Mouse (Mus musculus): ENCODE measurements around the gene Samd5.
A peak's percentile ranks its signal among the peaks of the same experiment; 100 is the strongest.

The Samd5 gene

GRCm38 (mm10) chr10:9650050-9650825 is 24.8 kb downstream of the Samd5 start:
- no peak for DNase-seq (ENCODE audit: low read depth, low spot score)

DNA sequence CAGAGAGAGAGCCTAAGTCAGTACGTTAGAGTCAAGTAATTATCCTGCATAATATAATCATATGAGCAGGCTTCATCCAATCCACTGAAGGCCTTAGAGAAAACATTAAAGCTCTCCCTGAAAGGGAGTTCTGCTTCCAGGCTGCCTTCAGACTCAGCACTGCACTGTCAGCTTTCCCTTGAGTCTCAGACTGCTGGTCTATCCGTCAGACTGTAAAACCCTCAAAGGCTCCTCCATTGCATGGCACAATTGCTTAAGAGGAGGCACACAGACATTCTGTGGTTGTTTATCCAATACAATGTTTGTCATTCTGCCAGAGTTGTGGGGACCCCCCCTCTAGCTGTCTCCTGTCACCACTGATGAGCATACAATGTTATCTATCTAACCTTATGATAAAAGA is 26.5 kb downstream of the Samd5 start:
- DNase-seq (ENCODE audit: low read depth, low spot score), result no peak

DNA sequence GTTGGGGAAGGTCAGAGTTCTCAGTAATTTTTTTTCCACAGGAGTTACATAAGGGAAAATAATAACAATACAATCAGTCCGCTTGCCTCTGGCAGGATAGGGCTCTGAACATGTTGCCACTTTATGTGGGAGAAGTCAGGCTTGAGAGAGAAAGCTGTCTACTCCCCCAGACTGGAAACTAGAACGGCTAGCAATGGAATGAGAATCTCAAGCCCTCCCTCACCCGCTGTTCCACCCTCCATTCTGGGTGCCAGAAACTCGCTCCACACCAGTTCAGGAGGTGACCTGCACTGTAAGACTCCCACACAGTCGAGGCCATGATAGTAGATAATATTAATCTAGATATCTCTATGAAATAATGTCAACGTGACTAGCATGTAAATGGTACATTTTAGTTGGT is 27.3 kb downstream of the Samd5 start:
- DNase-seq (ENCODE audit: low read depth, low spot score), result no peak

- DNase-seq (ENCODE audit: low read depth, low spot score), result no peak
These were observed 28.6 kb downstream of the Samd5 start for GRCm38 (mm10) chr10:9646391-9646790.

- no peak for DNase-seq (ENCODE audit: low read depth, low spot score)
These were observed 31.5 kb downstream of the Samd5 start for GRCm38 (mm10) chr10:9643531-9643930.

DNA sequence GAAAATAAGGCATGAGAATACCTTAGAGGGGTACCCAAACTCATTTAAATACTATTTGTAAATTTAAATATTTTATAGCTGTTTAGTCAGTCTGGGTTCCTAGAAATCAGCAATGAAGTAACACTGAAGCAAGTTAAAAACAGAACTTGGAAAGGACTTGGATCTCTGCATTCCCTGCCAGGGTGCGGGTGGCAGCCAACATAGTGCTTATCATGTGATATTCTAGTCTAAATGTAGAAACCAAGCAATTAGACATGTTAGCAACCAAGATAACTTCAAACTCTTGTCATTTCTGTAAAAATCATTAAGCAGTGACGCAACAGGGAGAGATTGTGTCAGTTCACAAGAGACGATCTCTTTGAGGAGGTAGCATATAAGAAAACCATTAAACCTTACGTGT is 32.9 kb downstream of the Samd5 start:
- no peak for DNase-seq (ENCODE audit: low read depth, low spot score)

- peak; percentile 61 for DNase-seq (ENCODE audit: low read depth, low spot score)
These were observed 34.3 kb downstream of the Samd5 start for GRCm38 (mm10) chr10:9640678-9641077.

DNA sequence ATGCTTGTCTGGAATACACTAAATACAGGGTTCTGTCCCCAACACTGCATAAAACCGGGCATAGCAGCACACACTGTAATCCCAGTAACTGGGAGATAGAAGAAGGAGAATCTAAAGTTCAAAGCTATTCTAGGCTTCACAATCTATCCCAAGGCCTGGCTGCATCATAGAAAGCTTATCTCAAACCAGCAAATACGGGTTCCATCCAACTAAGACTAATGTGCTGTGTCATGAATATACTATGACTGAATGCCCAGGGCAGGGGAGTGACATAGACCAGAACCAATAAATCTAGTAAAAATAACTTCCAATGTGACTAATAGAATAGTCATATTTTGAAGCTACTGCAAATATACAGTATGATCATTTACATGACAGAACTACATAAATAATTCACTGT is 35.0 kb downstream of the Samd5 start:
- DNase-seq (ENCODE audit: low read depth, low spot score), result peak; percentile 59

GRCm38 (mm10) chr10:9625356-9625755 is 49.7 kb downstream of the Samd5 start:
- DNase-seq (ENCODE audit: low read depth, low spot score), result no peak

DNA sequence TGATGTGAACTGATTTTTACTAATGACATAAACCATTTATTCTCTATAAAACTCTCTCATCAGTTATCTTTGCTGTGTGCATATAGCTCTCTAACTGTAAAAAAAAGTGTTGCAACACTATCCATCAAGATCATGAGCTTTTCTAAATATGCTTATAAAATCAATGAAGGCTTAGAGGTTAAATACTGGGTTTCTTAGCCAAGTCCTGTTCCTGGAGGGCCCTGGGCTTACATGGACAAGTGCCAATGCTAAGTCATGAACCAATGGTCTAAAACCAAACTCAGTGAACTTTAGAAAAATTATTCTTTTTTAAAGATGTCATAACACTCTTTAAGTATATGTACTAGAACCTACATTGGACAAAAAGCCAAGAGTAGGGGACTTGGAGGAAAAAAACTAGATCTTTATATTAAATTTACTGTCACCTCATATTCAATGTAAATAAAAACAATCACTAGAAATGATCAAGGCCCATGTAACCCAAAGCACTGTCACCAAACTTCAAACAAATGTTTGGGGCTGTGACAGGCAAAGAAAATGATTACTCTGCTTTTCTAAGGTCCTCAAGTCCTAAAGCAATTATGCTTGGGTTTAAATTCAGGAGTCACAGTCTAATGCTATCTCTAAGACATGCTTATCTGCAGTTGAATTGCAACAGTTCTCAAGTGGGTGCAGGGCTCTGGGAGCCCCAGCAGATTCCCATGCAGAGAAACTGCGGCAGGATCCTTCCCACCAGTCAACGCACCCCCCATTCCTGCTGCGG is 52.9 kb downstream of the Samd5 start:
- DNase-seq (ENCODE audit: low read depth, low spot score), result no peak

DNA sequence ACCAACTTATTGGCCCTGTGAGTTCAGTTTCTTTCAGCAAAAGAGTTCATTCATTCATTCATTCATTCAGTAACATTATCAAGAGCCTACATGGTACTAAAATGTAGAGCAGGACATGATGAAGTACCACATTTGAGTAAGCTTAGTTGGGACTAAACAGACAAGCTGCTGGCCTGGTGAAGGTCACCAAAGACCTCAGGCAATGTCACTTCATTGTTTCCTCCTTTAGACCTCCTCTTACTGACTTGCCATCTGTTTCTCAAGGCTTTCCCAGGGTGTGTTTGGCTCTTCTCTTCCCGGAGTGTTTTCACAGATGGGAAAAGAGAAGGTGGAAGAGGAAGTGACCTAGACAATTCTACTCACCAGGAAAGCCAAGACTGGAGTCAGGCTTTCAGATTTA is 54.0 kb downstream of the Samd5 start:
- no peak for DNase-seq (ENCODE audit: low read depth, low spot score)

DNA sequence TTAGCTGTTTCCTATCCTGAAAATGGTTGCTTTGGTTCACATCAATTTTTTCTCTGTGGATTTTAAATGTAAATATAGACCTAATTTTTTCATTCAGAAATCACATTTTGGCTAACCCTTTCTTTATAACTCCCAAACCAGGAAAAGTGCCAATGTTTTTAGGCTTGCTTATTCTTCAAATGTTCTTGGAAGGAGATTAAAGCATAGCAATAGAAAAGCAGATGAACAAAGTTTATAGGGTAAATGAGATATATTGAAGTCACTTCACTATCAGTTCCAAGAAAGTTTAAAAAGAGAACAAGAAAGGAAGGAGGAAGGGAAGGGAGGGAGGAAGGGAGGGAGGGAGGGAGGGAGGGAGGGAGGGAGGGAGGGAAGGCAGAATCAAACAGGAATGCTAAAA is 60.0 kb downstream of the Samd5 start:
- DNase-seq (ENCODE audit: low read depth, low spot score), result no peak

DNA sequence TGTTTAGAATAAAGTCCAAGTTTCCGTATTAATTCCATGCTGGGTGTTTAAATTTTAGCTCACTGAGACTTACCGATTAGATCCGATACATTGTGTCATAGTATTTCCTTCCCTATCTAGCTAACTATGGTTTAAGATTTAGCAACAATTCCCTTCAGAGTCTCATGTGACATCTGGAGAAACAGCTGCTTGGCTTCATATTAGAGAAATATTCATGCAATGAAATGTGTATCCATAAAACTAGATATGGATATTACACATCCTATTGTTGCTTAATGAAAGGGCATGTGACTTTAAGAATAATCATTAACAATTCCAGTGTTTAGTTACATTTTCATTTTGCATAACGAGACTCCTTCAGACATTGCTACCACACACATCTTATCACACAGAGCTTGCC is 66.2 kb downstream of the Samd5 start:
- DNase-seq (ENCODE audit: low read depth, low spot score), result no peak

GRCm38 (mm10) chr10:9607155-9607554 is 67.9 kb downstream of the Samd5 start:
- DNase-seq (ENCODE audit: low read depth, low spot score), result no peak

DNA sequence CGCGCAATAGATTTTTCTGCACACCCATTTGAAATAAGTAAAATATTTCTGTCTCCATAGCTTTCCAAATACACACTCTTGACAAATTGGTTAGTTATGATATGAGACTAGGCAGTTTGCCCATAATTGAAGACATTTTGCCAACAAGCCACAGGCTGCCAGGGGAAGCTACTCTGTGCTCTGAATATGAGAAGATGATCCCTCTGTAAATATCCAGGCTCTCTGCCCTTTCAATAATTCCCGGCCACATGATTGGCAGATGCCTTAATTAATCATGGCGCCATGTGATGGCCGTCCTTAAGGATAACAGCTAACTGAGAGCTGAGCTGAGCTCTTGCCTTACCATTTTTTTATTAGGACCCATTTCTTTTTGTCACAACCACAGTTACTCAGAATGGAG is 69.4 kb downstream of the Samd5 start:
- DNase-seq (ENCODE audit: low read depth, low spot score), result peak; percentile 68

- peak; percentile 85 for DNase-seq (ENCODE audit: low read depth, low spot score)
These were observed 71.7 kb downstream of the Samd5 start for GRCm38 (mm10) chr10:9603290-9603689.

GRCm38 (mm10) chr10:9602845-9603244 is 72.2 kb downstream of the Samd5 start:
- DNase-seq (ENCODE audit: low read depth, low spot score), result peak; percentile 80

- no peak for DNase-seq (ENCODE audit: low read depth, low spot score)
These were observed 72.6 kb downstream of the Samd5 start for GRCm38 (mm10) chr10:9602389-9602788.

DNA sequence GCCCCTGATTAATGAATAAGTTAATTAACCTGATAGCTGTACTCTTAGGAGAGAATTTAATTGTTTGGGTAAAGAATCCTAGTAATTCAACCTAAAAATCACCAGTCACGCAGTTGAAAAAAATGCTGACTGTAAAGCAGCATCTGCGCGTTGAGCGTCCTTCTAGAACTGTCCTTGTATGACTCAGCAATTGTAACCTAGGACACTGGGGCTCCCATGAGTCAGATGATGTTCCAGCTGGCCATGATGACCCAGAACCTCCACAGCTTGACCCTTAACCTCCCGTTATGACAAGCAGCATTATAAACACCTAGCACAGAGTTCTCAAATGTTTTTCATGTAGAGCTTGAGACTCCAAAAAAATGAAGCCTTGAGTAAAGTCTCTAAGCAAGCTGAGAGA is 78.8 kb downstream of the Samd5 start:
- DNase-seq (ENCODE audit: low read depth, low spot score), result no peak

GRCm38 (mm10) chr10:9594666-9595065 is 80.3 kb downstream of the Samd5 start:
- DNase-seq (ENCODE audit: low read depth, low spot score), result no peak

- DNase-seq (ENCODE audit: low read depth, low spot score), result no peak
These were observed 84.4 kb downstream of the Samd5 start for GRCm38 (mm10) chr10:9590606-9591005.

DNA sequence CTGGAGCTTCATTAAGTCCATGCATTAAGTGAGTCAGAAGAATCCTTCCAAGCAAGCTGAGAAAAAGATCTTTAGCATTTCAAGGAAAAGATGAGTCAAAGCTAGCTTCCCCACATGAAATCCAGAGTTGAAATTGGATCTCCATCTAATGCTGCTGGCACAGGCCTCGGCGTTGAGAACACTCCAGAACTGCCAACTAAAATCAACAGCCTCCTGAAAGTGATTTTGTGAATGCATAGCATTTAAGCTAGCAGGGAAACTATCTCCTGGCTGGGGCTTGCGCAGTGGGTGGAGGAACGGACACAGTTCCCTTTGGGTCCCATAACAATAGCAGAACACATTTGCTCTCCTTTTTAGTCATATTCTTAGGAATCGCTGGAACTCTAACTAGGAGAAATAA is 88.7 kb downstream of the Samd5 start:
- peak; percentile 63 for DNase-seq (ENCODE audit: low read depth, low spot score)

- DNase-seq (ENCODE audit: low read depth, low spot score), result no peak
These were observed 95.6 kb downstream of the Samd5 start for GRCm38 (mm10) chr10:9579374-9579773.
